Mouse (Mus musculus) liver, embryonic 14.5 days (tissue): ENCODE measurements at regions not wholly inside any gene's neighbourhood (a gene's known extent, or its start where the extent isn't known, plus 50 kb on each side); places are given as distances from the start of the nearest gene placed in this dataset.
A peak's percentile ranks its signal among the peaks of the same experiment; 100 is the strongest.

Experiments
- ATAC-seq: fragments of 200-750 bp; cut with Nextera tagmentation; 2 replicates; pipeline ENCODE4 v1.8.0; 2017; ENCODE audit warnings: moderate number of reproducible peaks, mild to moderate bottlenecking, moderate library complexity; ENCODE audit not compliant: insufficient read depth
- DNase-seq, 3 experiments: peaks; one replicate each; pipeline ENCODE4 v3.0.0-alpha.2; 2012 to 2013; ENCODE audit warnings: low read depth in 3 of 3, low spot score in 3 of 3
- H3K27ac ChIP-seq: fragments of 300-500 bp; sonication (generic); 2 replicates; pipeline ENCODE4 v1.5.1; 2014; ENCODE audit warnings: moderate library complexity, mild to moderate bottlenecking, control low read depth, inconsistent platforms
- H3K27me3 ChIP-seq: fragments of 300-500 bp; sonication (generic); 2 replicates; pipeline ENCODE4 v1.6.1; 2014; ENCODE audit warnings: mild to moderate bottlenecking, low read length, moderate library complexity; ENCODE audit not compliant: control insufficient read depth, insufficient read depth
- H3K36me3 ChIP-seq: fragments of 300-500 bp; sonication (generic); replicated peaks from 2 replicates; pipeline ENCODE4 v1.6.1; 2014; ENCODE audit warnings: low read depth; ENCODE audit not compliant: control insufficient read depth, insufficient read depth
- H3K4me1 ChIP-seq, 2 experiments: fragments of 200-500 bp in 1 of 2; fragments of 300-500 bp in 1 of 2; sonication (generic) in 1 of 2; replicated peaks; 2 replicates each; pipeline ENCODE4 v1.6.1; 2012 to 2014; ENCODE audit warnings: antibody characterized with exemption in 1 of 2, inconsistent platforms in 1 of 2, low read length in 1 of 2; ENCODE audit not compliant: control insufficient read depth in 2 of 2, insufficient read depth in 2 of 2
- H3K4me2 ChIP-seq: fragments of 300-500 bp; sonication (generic); 2 replicates; pipeline ENCODE4 v1.6.1; 2014; ENCODE audit warnings: low read depth, mild to moderate bottlenecking, control low read depth, moderate library complexity
- H3K4me3 ChIP-seq, 2 experiments: fragments of 200-500 bp in 1 of 2; fragments of 300-500 bp in 1 of 2; sonication (generic) in 1 of 2; 2 replicates each; pipeline ENCODE4 v1.5.1; 2012 to 2014; ENCODE audit warnings: low read depth in 2 of 2, low read length in 2 of 2, mild to moderate bottlenecking in 2 of 2, control low read depth in 1 of 2, inconsistent platforms in 1 of 2, moderate library complexity in 1 of 2; ENCODE audit not compliant: insufficient read depth in 1 of 2
- H3K9ac ChIP-seq: fragments of 300-500 bp; sonication (generic); replicated peaks from 2 replicates; pipeline ENCODE4 v1.6.1; 2014; ENCODE audit warnings: mild to moderate bottlenecking, control low read depth, moderate library complexity
- H3K9me3 ChIP-seq: fragments of 300-500 bp; sonication (generic); 2 replicates; pipeline ENCODE4 v1.6.1; 2016; ENCODE audit warnings: low read length, mixed read lengths; ENCODE audit not compliant: control insufficient read depth
- CTCF ChIP-seq: IDR thresholded peaks from 2 replicates; pipeline ENCODE4 v1.5.1; 2016; ENCODE audit warnings: antibody characterized with exemption, low read depth, control low read depth
- EP300 ChIP-seq: IDR thresholded peaks from 2 replicates; pipeline ENCODE4 v1.6.1; 2016; ENCODE audit warnings: antibody characterized with exemption, low read depth
- WGBS: fragments of 180-500 bp; shearing (Covaris S2); extraction: QIAGEN DNeasy Blood & Tissue Kit; methylation state at CpG from one replicate; pipeline ENCODE4 v1.1.7; 2014; ENCODE audit not compliant: insufficient replicate concordance; 5-methylcytosine and 5-hydroxymethylcytosine counted together

- WGBS, result 57% methylated on average over 3 of the region's 3 CpGs
- no peak overlapping the region for H3K4me2 ChIP-seq
- no peaks in the 10 kb centered on the region for H3K4me1 ChIP-seq
- no peak for DNase-seq
- no peaks in the 10 kb centered on the region for H3K36me3 ChIP-seq
- H3K9me3 ChIP-seq, result no peaks in the 10 kb centered on the region
- H3K9ac ChIP-seq, result no peak overlapping the region
- H3K27me3 ChIP-seq, result no peaks in the 10 kb centered on the region
- no peak overlapping the region for H3K27ac ChIP-seq
- TF ChIP-seq CTCF, result no peak
- TF ChIP-seq EP300, result no peak
- ATAC-seq, result peak; percentile 35; the same call in 1 of the 2 replicates
- H3K4me3 ChIP-seq, result no peak overlapping the region
Measured at GRCm38 (mm10) chr3:78062549-78062948, 1223.8 kb downstream of the Rapgef2 start.

DNA sequence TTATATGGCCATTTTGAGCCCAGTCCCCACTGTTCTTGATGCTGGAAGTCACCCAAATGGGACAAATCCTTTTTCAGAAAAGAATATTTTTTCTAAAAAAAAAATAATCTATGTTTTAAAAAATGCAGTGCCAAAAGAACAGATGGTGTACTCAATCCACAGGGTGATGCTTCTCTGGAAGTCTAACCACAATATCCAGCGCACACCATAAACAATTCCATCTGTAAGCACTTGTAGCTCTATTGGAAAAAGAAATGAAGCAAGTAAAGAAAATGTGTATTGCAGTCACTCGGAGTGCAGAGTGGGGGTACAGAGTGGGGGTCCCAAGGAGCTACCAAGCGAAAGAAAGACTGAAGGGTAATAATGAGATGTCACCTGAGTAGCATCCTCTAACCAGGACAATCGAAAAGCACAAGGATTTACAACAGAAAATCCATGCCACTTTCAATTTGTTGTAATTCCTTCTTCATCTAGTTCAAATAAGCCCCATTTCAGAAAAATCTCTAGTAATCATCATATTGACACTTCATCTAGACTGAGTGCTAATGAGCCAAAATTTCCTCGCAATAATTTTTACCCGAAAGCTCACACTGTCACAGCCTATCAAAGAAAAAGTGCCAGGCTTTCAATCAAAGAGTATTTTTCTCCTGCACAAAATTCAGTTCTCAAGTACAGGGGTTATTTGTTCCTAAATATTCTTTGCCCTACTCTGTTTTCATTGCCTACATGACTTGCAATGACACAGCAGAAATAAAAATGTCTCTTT lies 1226.3 kb downstream of the Rapgef2 start:
- Histone ChIP-seq H3K9me3 (no peaks in the 10 kb centered on the region), H3K36me3 (no peaks in the 10 kb centered on the region), H3K27ac (no peak overlapping the region), H3K4me1 (no peaks in the 10 kb centered on the region), H3K4me3 (no peak overlapping the region), H3K9ac (no peak overlapping the region), H3K4me2 (no peak overlapping the region), H3K27me3 (no peaks in the 10 kb centered on the region)
- TF ChIP-seq EP300 (no peak), CTCF (no peak)
- DNase-seq, result no peak
- WGBS, result 67% methylated on average over 6 of the region's 6 CpGs
- ATAC-seq, result no peak
